25 mouse cellular contexts compared by ENCODE assay signal in genomic region chr10:126652693-126653092, GRCm38 (mm10).
"Had no signal": no experiment of that assay in that cellular context is flagged by ENCODE, and none has a peak within 500 bp of the region (broad histone marks: within the 10 kb centered on the region; RNA-seq: fewer than 3 reads in every experiment).

No protein-coding gene starts in this region.

- H3K9ac ChIP-seq: heart, embryonic 12.5 days; hindbrain, embryonic 12.5 days; hindbrain, embryonic 14.5 days; kidney, embryonic 15.5 days; liver, embryonic 13.5 days; liver, embryonic 15.5 days had no signal

- ATAC-seq: forebrain, embryonic 16.5 days; hindbrain, embryonic 16.5 days; inflammation-experienced regulatory T-cells, adult 6 months; intestine, postnatal 0 days had no signal

- DNase-seq: gastrocnemius, adult 2 months; gastrocnemius, postnatal 10 days; gastrocnemius, postnatal 25 days; heart, adult 18-20 months; heart, postnatal 10 days; heart, postnatal 4 days; kidney, adult 8-10 months; kidney, postnatal 25 days; kidney, postnatal 4 days; liver; liver, embryonic 13.5 days had no signal

- H3K4me1 ChIP-seq: heart, embryonic 10.5 days; heart, embryonic 12.5 days; hindbrain, embryonic 10.5 days; hindbrain, embryonic 12.5 days; kidney, embryonic 15.5 days; liver, embryonic 13.5 days; liver, embryonic 15.5 days had no signal

- H3K27me3 ChIP-seq: heart, embryonic 12.5 days; hindbrain, embryonic 12.5 days; kidney, embryonic 15.5 days; liver, embryonic 13.5 days; liver, embryonic 15.5 days had no signal

- H3K36me3 ChIP-seq: heart, embryonic 10.5 days; heart, embryonic 12.5 days; hindbrain, embryonic 10.5 days; hindbrain, embryonic 12.5 days; kidney, embryonic 15.5 days; liver, embryonic 13.5 days; liver, embryonic 15.5 days had no signal

- H3K27ac ChIP-seq: gastrocnemius, adult 2 months; heart, embryonic 10.5 days; hindbrain, embryonic 10.5 days; hindbrain, embryonic 12.5 days; hindbrain, embryonic 14.5 days; kidney, embryonic 15.5 days; kidney, postnatal 0 days; layer of hippocampus, adult 2 months; left cerebral cortex, adult 2 months; liver, embryonic 13.5 days; liver, embryonic 15.5 days had no signal

- H3K9me3 ChIP-seq: heart, embryonic 10.5 days; heart, embryonic 12.5 days; hindbrain, embryonic 10.5 days; hindbrain, embryonic 12.5 days; kidney, embryonic 15.5 days; liver, embryonic 13.5 days; liver, embryonic 15.5 days had no signal

- H3K4me2 ChIP-seq: heart, embryonic 12.5 days; hindbrain, embryonic 12.5 days; hindbrain, embryonic 14.5 days; kidney, embryonic 15.5 days; liver, embryonic 13.5 days; liver, embryonic 15.5 days had no signal

- H3K4me3 ChIP-seq: gastrocnemius, adult 2 months; heart, embryonic 10.5 days; heart, embryonic 12.5 days; hindbrain, embryonic 10.5 days; hindbrain, embryonic 12.5 days; kidney, embryonic 15.5 days; layer of hippocampus, adult 2 months; left cerebral cortex, adult 2 months; liver, embryonic 13.5 days; liver, embryonic 15.5 days had no signal
